Mouse (Mus musculus): ENCODE measurements around the gene Glg1. TPM values are rescaled to one million over a fixed set of nuclear protein-coding genes. Genes with fewer than 3 reads are reported as not detected.
"Not testable (repeated sequence)": the region's sequence is repeated elsewhere in the genome, so short reads cannot be mapped to it uniquely, and the experiment has no call there.

The Glg1 gene
- polyA plus RNA-seq, 1 experiment from 2014 or later = 57.0 TPM

GRCm38 (mm10) chr8:111196181-111196580 lies 62.8 kb downstream of the Glg1 start:
- H3K27me3 ChIP-seq = no peaks in the 10 kb centered on the region
- H3K4me3 ChIP-seq = no peak overlapping the region
- H3K4me1 ChIP-seq = no peaks in the 10 kb centered on the region
- no peak overlapping the region for H3K27ac ChIP-seq
- H3K4me2 ChIP-seq = no peak overlapping the region
- ATAC-seq = no peak
- H3K9me3 ChIP-seq (replicated peaks) = no peaks in the 10 kb centered on the region
- H3K36me3 ChIP-seq (ENCODE audit: poor library complexity, severe bottlenecking) = peaks cover 52% of the 10 kb centered on the region
- no peak overlapping the region for H3K9ac ChIP-seq

GRCm38 (mm10) chr8:111188594-111189211 lies 70.3 kb downstream of the Glg1 start:
- Histone ChIP-seq H3K9ac (no peak overlapping the region), H3K9me3 (replicated peaks) (no peaks in the 10 kb centered on the region), H3K27me3 (no peaks in the 10 kb centered on the region), H3K4me1 (peaks cover 4% of the 10 kb centered on the region; the same call in 1 of the 2 replicates), H3K4me3 (no peak overlapping the region), H3K36me3 (ENCODE audit: poor library complexity, severe bottlenecking) (peaks cover 43% of the 10 kb centered on the region), H3K27ac (no peak overlapping the region), H3K4me2 (no peak overlapping the region)
- no peak for ATAC-seq
- 88% methylated on average over 6 of the region's 6 CpGs for WGBS

GRCm38 (mm10) chr8:111187470-111187869 lies 71.5 kb downstream of the Glg1 start:
- Histone ChIP-seq H3K4me2 (no peak overlapping the region), H3K27ac (no peak overlapping the region), H3K4me1 (peaks cover 4% of the 10 kb centered on the region; the same call in 1 of the 2 replicates), H3K27me3 (no peaks in the 10 kb centered on the region), H3K4me3 (no peak overlapping the region), H3K9ac (no peak overlapping the region), H3K36me3 (ENCODE audit: poor library complexity, severe bottlenecking) (peaks cover 54% of the 10 kb centered on the region), H3K9me3 (replicated peaks) (no peaks in the 10 kb centered on the region)
- ATAC-seq = no peak
- 93% methylated on average over 7 of the region's 7 CpGs for WGBS

- Histone ChIP-seq H3K9ac (no peak overlapping the region), H3K27me3 (no peaks in the 10 kb centered on the region), H3K9me3 (replicated peaks) (no peaks in the 10 kb centered on the region), H3K4me3 (no peak overlapping the region), H3K36me3 (ENCODE audit: poor library complexity, severe bottlenecking) (peaks cover 61% of the 10 kb centered on the region), H3K27ac (no peak overlapping the region), H3K4me1 (peaks cover 4% of the 10 kb centered on the region; the same call in 1 of the 2 replicates), H3K4me2 (no peak overlapping the region)
- no peak for ATAC-seq
- 55% methylated on average over 4 of the region's 4 CpGs for WGBS
These were observed 73.5 kb downstream of the Glg1 start for GRCm38 (mm10) chr8:111185472-111185947.

- H3K36me3 ChIP-seq (ENCODE audit: poor library complexity, severe bottlenecking) = peaks cover 88% of the 10 kb centered on the region
- no peaks in the 10 kb centered on the region for H3K9me3 ChIP-seq (replicated peaks)
- 0 out of 2 replicates have a peak, but pooled peaks cover 3% of the 10 kb centered on the region for H3K4me1 ChIP-seq
- no peak overlapping the region for H3K9ac ChIP-seq
- 69% methylated on average over 5 of the region's 5 CpGs for WGBS
- H3K4me3 ChIP-seq = no peak overlapping the region
- peak; percentile 38; the same call in 1 of the 2 replicates for ATAC-seq
- H3K27me3 ChIP-seq = no peaks in the 10 kb centered on the region
- 0 out of 2 replicates have a peak overlapping the region, but pooled peaks have one; percentile 46 for H3K27ac ChIP-seq
- no peak overlapping the region for H3K4me2 ChIP-seq
These were observed 87.4 kb downstream of the Glg1 start for GRCm38 (mm10) chr8:111171661-111172060.

GRCm38 (mm10) chr8:111157617-111158016 lies 101.4 kb downstream of the Glg1 start:
- Histone ChIP-seq H3K36me3 (ENCODE audit: poor library complexity, severe bottlenecking) (peaks cover 97% of the 10 kb centered on the region), H3K27ac (no peak overlapping the region), H3K9me3 (replicated peaks) (no peaks in the 10 kb centered on the region), H3K4me3 (no peak overlapping the region), H3K4me1 (no peaks in the 10 kb centered on the region), H3K27me3 (no peaks in the 10 kb centered on the region), H3K4me2 (no peak overlapping the region), H3K9ac (no peak overlapping the region)
- ATAC-seq = 0 out of 2 replicates have a peak, but pooled peaks have one; percentile 36
- 48% methylated on average over 14 of the region's 14 CpGs for WGBS

- H3K27ac ChIP-seq = no peak overlapping the region
- H3K4me1 ChIP-seq = no peaks in the 10 kb centered on the region
- H3K4me2 ChIP-seq = no peak overlapping the region
- no peak overlapping the region for H3K9ac ChIP-seq
- 89% methylated on average over 8 of the region's 8 CpGs for WGBS
- H3K27me3 ChIP-seq = no peaks in the 10 kb centered on the region
- H3K4me3 ChIP-seq = no peak overlapping the region
- H3K9me3 ChIP-seq (replicated peaks) = no peaks in the 10 kb centered on the region
- no peak for ATAC-seq
- H3K36me3 ChIP-seq (ENCODE audit: poor library complexity, severe bottlenecking) = peaks cover 89% of the 10 kb centered on the region
These were observed 103.1 kb downstream of the Glg1 start for GRCm38 (mm10) chr8:111155721-111156436.

GRCm38 (mm10) chr8:111145460-111146012 lies 113.5 kb downstream of the Glg1 start:
- Histone ChIP-seq H3K9ac (peak overlapping the region; percentile 73), H3K4me3 (peak overlapping the region; percentile 65), H3K4me1 (peaks cover 11% of the 10 kb centered on the region), H3K4me2 (peak overlapping the region; percentile 78)
- not testable (repeated sequence) for H3K27me3 ChIP-seq; H3K36me3 ChIP-seq (ENCODE audit: poor library complexity, severe bottlenecking); H3K27ac ChIP-seq; H3K9me3 ChIP-seq (replicated peaks)
- ATAC-seq = peak; percentile 95
- WGBS = under 1% methylated on average over 61 of the region's 74 CpGs

GRCm38 (mm10) chr8:111144901-111145459 lies 114.0 kb downstream of the Glg1 start:
- peak; percentile 67 for ATAC-seq
- Histone ChIP-seq H3K4me2 (peak overlapping the region; percentile 78), H3K4me1 (peaks cover 11% of the 10 kb centered on the region), H3K4me3 (peak overlapping the region; percentile 65), H3K9ac (peak overlapping the region; percentile 73)
- H3K36me3 ChIP-seq (ENCODE audit: poor library complexity, severe bottlenecking); H3K27me3 ChIP-seq; H3K9me3 ChIP-seq (replicated peaks); H3K27ac ChIP-seq: not testable (repeated sequence)
- WGBS = under 1% methylated on average over 57 of the region's 63 CpGs

GRCm38 (mm10) chr8:111142521-111142920 lies 116.5 kb downstream of the Glg1 start:
- no peaks in the 10 kb centered on the region for H3K9me3 ChIP-seq (replicated peaks)
- H3K27ac ChIP-seq = no peak overlapping the region
- no peak overlapping the region for H3K4me3 ChIP-seq
- no peak overlapping the region for H3K9ac ChIP-seq
- peaks cover 11% of the 10 kb centered on the region for H3K4me1 ChIP-seq
- no peaks in the 10 kb centered on the region for H3K27me3 ChIP-seq
- no peak for ATAC-seq
- no peak overlapping the region for H3K4me2 ChIP-seq
- peaks cover 7% of the 10 kb centered on the region; the same call in 1 of the 2 replicates for H3K36me3 ChIP-seq (ENCODE audit: poor library complexity, severe bottlenecking)

- Histone ChIP-seq H3K9me3 (replicated peaks) (no peaks in the 10 kb centered on the region), H3K27ac (no peak overlapping the region), H3K36me3 (ENCODE audit: poor library complexity, severe bottlenecking) (peaks cover 76% of the 10 kb centered on the region), H3K27me3 (no peaks in the 10 kb centered on the region), H3K4me2 (no peak overlapping the region), H3K4me1 (no peaks in the 10 kb centered on the region), H3K4me3 (no peak overlapping the region), H3K9ac (no peak overlapping the region)
- no peak for ATAC-seq
- 91% methylated on average over 2 of the region's 2 CpGs for WGBS
These were observed 128.3 kb downstream of the Glg1 start for GRCm38 (mm10) chr8:111130756-111131155.

- Histone ChIP-seq H3K9ac (no peak overlapping the region), H3K4me2 (no peak overlapping the region), H3K27ac (no peak overlapping the region), H3K4me1 (no peaks in the 10 kb centered on the region), H3K9me3 (replicated peaks) (no peaks in the 10 kb centered on the region), H3K36me3 (ENCODE audit: poor library complexity, severe bottlenecking) (peaks cover 82% of the 10 kb centered on the region), H3K27me3 (no peaks in the 10 kb centered on the region), H3K4me3 (no peak overlapping the region)
- 91% methylated on average over 3 of the region's 3 CpGs for WGBS
- no peak; the same call in 1 of the 2 replicates for ATAC-seq
These were observed 139.5 kb downstream of the Glg1 start for GRCm38 (mm10) chr8:111119481-111119880.

Data from forebrain, embryonic 13.5 days (tissue).